Mouse (Mus musculus): ENCODE data around the gene Coa7. TPM values are rescaled to one million over a fixed set of nuclear protein-coding genes. Genes with fewer than 3 reads are reported as not detected.

Coa7 gene
- polyA plus RNA-seq, 1 experiment, result 2.8 TPM

DNA sequence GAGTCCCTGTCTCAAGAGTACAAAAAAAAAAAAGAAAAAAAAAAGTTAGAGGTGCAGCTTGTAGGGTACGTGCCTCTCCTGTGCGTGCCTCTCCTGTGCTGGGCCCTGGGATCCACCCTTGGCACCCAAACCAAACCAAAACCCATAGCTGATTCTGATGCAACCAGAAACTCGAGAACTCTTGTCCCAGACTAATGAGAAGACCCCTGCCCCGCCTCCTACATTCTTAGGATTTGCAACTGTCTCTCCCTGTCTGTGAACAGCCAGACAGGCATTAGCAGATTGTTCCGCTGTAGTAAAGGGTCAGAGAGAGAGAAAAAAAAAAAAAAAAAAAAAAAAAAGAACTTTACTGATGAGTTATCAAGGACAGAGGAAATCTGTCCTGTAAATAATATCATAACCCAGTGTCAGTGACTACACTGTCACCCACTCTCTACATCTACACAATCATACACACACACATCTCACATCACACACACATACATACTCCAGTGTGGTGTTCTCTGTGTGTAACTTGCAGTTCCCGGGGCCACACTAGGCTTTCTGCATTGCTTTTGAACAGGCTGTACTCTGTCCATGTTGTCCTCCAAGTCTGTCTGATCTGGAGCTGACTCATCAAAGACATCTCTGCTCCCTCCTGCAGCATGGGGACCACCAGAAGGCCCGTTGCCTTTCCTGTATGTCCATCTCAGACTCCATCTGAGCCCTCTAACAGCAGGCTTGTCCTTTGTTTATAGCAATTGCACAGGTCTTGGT is 35.6 kb downstream of the Coa7 start:
- WGBS, result 83% methylated on average over 7 of the region's 7 CpGs
- no peak for DNase-seq (ENCODE audit: low read depth in 1 of 2, low spot score in 2 of 2)
- no peak for TF ChIP-seq POLR2A (IDR thresholded peaks at IDR 0.05; ENCODE audit: low read depth, low read length)
- TF ChIP-seq CTCF (IDR thresholded peaks at IDR 0.05; ENCODE audit: extremely low read depth, insufficient read depth, insufficient read length, insufficient replicate concordance), result no peak

DNA sequence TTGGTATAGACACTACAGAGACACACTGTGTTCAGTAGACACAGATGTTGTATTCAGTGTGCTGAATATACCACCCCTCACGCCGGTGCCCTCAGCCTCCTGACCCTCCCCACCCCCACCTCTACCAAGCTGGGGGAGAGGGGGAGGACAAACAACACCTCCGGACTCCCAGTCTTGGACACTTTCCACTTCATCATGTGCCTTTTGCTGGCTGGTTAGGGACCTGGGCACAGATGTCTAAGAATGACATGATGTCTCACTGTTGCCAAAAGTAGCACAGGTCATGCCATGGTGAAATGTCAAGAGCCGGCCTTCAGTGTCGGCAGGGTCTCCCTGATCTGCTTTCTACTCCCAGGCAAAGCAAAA is 36.2 kb downstream of the Coa7 start:
- no peak overlapping the region for H3K4me3 ChIP-seq (ENCODE audit: extremely low read depth, insufficient read depth, insufficient read length)
- H3K36me3 ChIP-seq (ENCODE audit: control insufficient read depth, insufficient read depth, low read length), result no peaks in the 10 kb centered on the region
- no peak for DNase-seq (ENCODE audit: low read depth in 1 of 2, low spot score in 2 of 2)
- H3K27ac ChIP-seq (ENCODE audit: insufficient read depth, low read length), result no peak overlapping the region
- WGBS, result 89% methylated on average over 5 of the region's 5 CpGs
- 0 out of 2 replicates have a peak, but pooled peaks cover 2% of the 10 kb centered on the region for H3K4me1 ChIP-seq (ENCODE audit: control insufficient read depth, insufficient read depth, insufficient read length)
- no peak for TF ChIP-seq CTCF (IDR thresholded peaks at IDR 0.05; ENCODE audit: extremely low read depth, insufficient read depth, insufficient read length, insufficient replicate concordance)
- TF ChIP-seq POLR2A (IDR thresholded peaks at IDR 0.05; ENCODE audit: low read depth, low read length), result no peak
- H3K27me3 ChIP-seq (ENCODE audit: control insufficient read depth, insufficient read depth, low read length), result no peaks in the 10 kb centered on the region

More for the DNA sequence above, 35.6 kb downstream of the Coa7 start:
- Histone ChIP-seq H3K36me3 (ENCODE audit: control insufficient read depth, insufficient read depth, low read length) (no peaks in the 10 kb centered on the region), H3K27ac (ENCODE audit: insufficient read depth, low read length) (no peak overlapping the region), H3K27me3 (ENCODE audit: control insufficient read depth, insufficient read depth, low read length) (no peaks in the 10 kb centered on the region), H3K4me1 (ENCODE audit: control insufficient read depth, insufficient read depth, insufficient read length) (0 out of 2 replicates have a peak, but pooled peaks cover 2% of the 10 kb centered on the region), H3K4me3 (ENCODE audit: extremely low read depth, insufficient read depth, insufficient read length) (no peak overlapping the region)

DNA sequence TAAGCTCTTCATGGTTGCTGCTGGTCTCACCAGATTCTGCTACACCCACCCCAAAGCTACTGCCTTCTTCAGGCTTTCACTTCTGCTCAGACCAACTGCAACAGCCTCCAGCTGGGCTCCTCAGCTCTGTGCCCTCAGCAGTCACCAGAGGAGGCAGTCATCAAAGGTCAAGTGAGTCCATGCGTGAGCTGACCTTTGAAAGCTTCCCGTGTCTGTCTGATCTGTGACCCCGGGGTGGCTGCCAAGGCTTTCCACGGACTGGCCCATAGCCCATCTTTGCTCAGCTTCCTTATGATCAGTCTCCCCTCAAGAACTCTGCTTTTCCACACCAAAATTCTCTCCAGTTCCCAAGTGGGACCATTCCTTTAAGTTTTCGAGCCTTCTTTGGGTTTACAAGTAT is 41.3 kb downstream of the Coa7 start:
- no peaks in the 10 kb centered on the region for H3K27me3 ChIP-seq (ENCODE audit: control insufficient read depth, insufficient read depth, low read length)
- H3K4me3 ChIP-seq (ENCODE audit: extremely low read depth, insufficient read depth, insufficient read length), result no peak overlapping the region
- peak in 1 of 2 experiments; percentile 7 for DNase-seq (ENCODE audit: low read depth in 1 of 2, low spot score in 2 of 2)
- WGBS, result 42% methylated on average over 5 of the region's 5 CpGs
- no peaks in the 10 kb centered on the region for H3K36me3 ChIP-seq (ENCODE audit: control insufficient read depth, insufficient read depth, low read length)
- H3K27ac ChIP-seq (ENCODE audit: insufficient read depth, low read length), result no peak overlapping the region
- no peaks in the 10 kb centered on the region for H3K4me1 ChIP-seq (ENCODE audit: control insufficient read depth, insufficient read depth, insufficient read length)
- TF ChIP-seq POLR2A (IDR thresholded peaks at IDR 0.05; ENCODE audit: low read depth, low read length) (no peak), CTCF (IDR thresholded peaks at IDR 0.05; ENCODE audit: extremely low read depth, insufficient read depth, insufficient read length, insufficient replicate concordance) (no peak)

DNA sequence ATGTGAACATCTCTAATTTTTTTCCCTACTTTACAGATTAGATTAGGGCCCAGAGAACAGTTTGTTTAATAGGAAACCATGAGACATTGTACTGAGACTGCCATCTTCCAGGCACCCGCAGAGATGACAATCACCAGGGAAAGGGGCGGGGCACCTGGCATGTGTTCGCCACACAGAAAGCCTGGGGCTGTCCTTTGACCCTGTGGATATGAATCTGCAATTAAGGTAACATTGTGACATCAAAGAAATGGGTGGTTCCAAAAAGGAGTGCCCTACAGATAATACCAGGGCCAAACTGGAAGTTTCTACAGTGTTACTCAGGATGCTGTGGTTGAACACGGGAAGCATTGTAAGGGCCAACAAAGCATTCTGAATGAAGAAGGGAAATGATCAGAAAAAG is 42.5 kb downstream of the Coa7 start:
- no peak overlapping the region for H3K27ac ChIP-seq (ENCODE audit: insufficient read depth, low read length)
- no peaks in the 10 kb centered on the region for H3K27me3 ChIP-seq (ENCODE audit: control insufficient read depth, insufficient read depth, low read length)
- WGBS, result 41% methylated on average over 4 of the region's 4 CpGs
- H3K4me1 ChIP-seq (ENCODE audit: control insufficient read depth, insufficient read depth, insufficient read length), result no peaks in the 10 kb centered on the region
- DNase-seq (ENCODE audit: low read depth in 1 of 2, low spot score in 2 of 2), result no peak
- H3K4me3 ChIP-seq (ENCODE audit: extremely low read depth, insufficient read depth, insufficient read length), result no peak overlapping the region
- TF ChIP-seq POLR2A (IDR thresholded peaks at IDR 0.05; ENCODE audit: low read depth, low read length) (no peak), CTCF (IDR thresholded peaks at IDR 0.05; ENCODE audit: extremely low read depth, insufficient read depth, insufficient read length, insufficient replicate concordance) (no peak)
- no peaks in the 10 kb centered on the region for H3K36me3 ChIP-seq (ENCODE audit: control insufficient read depth, insufficient read depth, low read length)

DNA sequence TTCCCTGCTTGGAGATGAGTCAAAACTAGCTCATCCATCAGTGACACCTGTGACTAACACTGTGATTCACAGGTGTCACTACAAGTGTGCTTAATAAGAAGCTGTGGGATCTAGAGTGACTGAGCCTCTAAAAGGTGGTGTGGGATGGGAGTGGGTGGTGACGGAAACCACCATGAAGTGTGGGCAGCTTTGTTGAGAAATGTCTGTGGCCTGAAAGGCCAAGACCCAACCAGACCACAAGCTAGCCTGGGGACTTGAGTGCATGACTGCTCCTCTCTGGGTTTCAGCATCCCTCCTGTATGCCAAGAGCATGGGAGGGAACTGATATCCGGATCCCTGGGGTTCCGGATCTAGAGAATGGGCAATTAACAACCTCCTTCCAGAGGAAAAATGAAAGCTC is 43.5 kb downstream of the Coa7 start:
- H3K27ac ChIP-seq (ENCODE audit: insufficient read depth, low read length), result no peak overlapping the region
- H3K27me3 ChIP-seq (ENCODE audit: control insufficient read depth, insufficient read depth, low read length), result no peaks in the 10 kb centered on the region
- H3K4me3 ChIP-seq (ENCODE audit: extremely low read depth, insufficient read depth, insufficient read length), result no peak overlapping the region
- no peaks in the 10 kb centered on the region for H3K36me3 ChIP-seq (ENCODE audit: control insufficient read depth, insufficient read depth, low read length)
- WGBS, result 76% methylated on average over 3 of the region's 3 CpGs
- TF ChIP-seq CTCF (IDR thresholded peaks at IDR 0.05; ENCODE audit: extremely low read depth, insufficient read depth, insufficient read length, insufficient replicate concordance) (no peak), POLR2A (IDR thresholded peaks at IDR 0.05; ENCODE audit: low read depth, low read length) (no peak)
- no peak for DNase-seq (ENCODE audit: low read depth in 1 of 2, low spot score in 2 of 2)
- no peaks in the 10 kb centered on the region for H3K4me1 ChIP-seq (ENCODE audit: control insufficient read depth, insufficient read depth, insufficient read length)

DNA sequence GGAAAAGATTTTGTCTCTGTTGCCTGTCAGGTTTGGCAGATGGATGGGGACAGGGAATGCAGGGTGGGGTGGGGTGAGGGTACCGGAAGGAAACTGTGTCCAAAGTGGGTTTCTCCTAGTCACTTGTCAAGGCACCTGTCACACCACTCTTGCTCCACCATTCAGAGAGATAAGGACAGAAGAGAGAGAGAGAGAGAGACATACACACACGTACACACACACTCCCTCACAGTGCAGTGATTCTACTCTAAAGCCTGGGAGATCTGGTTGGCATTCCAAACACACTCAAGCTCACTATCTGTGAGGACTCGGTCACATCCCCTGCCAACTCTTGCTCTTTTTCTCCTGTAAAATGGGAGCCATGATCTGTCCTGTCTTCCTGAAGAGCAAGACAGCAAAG is 44.2 kb downstream of the Coa7 start:
- Histone ChIP-seq H3K4me3 (ENCODE audit: extremely low read depth, insufficient read depth, insufficient read length) (no peak overlapping the region), H3K4me1 (ENCODE audit: control insufficient read depth, insufficient read depth, insufficient read length) (no peaks in the 10 kb centered on the region), H3K27ac (ENCODE audit: insufficient read depth, low read length) (no peak overlapping the region), H3K27me3 (ENCODE audit: control insufficient read depth, insufficient read depth, low read length) (no peaks in the 10 kb centered on the region), H3K36me3 (ENCODE audit: control insufficient read depth, insufficient read depth, low read length) (no peaks in the 10 kb centered on the region)
- no peak for DNase-seq (ENCODE audit: low read depth in 1 of 2, low spot score in 2 of 2)
- TF ChIP-seq POLR2A (IDR thresholded peaks at IDR 0.05; ENCODE audit: low read depth, low read length), result no peak
- no peak for TF ChIP-seq CTCF (IDR thresholded peaks at IDR 0.05; ENCODE audit: extremely low read depth, insufficient read depth, insufficient read length, insufficient replicate concordance)
- WGBS, result 90% methylated on average over 3 of the region's 3 CpGs

DNA sequence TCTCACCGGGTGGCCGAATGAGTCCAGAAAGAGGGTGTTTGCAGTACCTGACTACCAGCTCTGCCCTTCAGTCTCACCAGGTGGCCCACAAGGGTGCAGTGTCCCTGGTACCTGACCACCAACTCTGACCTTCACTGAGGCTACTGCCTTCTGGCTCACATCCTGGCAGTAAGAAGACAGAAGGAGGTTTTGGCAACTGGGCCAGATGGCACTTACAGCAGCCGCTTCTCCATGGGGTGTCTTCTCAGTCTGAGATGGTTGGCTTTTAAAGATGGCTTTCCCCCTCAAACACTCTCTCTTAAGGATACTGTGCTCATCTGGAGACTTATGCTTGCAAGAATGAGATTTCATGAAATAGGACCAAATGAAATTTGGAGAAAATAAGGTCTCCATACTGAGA is 51.5 kb downstream of the Coa7 start:
- Histone ChIP-seq H3K4me3 (ENCODE audit: extremely low read depth, insufficient read depth, insufficient read length) (no peak overlapping the region), H3K36me3 (ENCODE audit: control insufficient read depth, insufficient read depth, low read length) (no peaks in the 10 kb centered on the region), H3K27ac (ENCODE audit: insufficient read depth, low read length) (no peak overlapping the region), H3K27me3 (ENCODE audit: control insufficient read depth, insufficient read depth, low read length) (peaks cover 9% of the 10 kb centered on the region), H3K4me1 (ENCODE audit: control insufficient read depth, insufficient read depth, insufficient read length) (peaks cover 4% of the 10 kb centered on the region; the same call in 1 of the 2 replicates)
- TF ChIP-seq POLR2A (IDR thresholded peaks at IDR 0.05; ENCODE audit: low read depth, low read length) (no peak), CTCF (IDR thresholded peaks at IDR 0.05; ENCODE audit: extremely low read depth, insufficient read depth, insufficient read length, insufficient replicate concordance) (no peak)
- DNase-seq (ENCODE audit: low read depth in 1 of 2, low spot score in 2 of 2), result no peak
- 92% methylated on average over 3 of the region's 3 CpGs for WGBS
